Mouse (Mus musculus): ENCODE results near the gene Tecr. TPM values are rescaled to one million over a fixed set of nuclear protein-coding genes. Genes with fewer than 3 reads are reported as not detected.
"Not testable (repeated sequence)": the region's sequence is repeated elsewhere in the genome, so short reads cannot be mapped to it uniquely, and the experiment has no call there.

Gene Tecr
- polyA plus RNA-seq, 1 experiment, result 193 TPM

- Histone ChIP-seq H3K36me3 (ENCODE audit: control insufficient read depth, insufficient read depth) (peaks cover 12% of the 10 kb centered on the region), H3K79me2 (ENCODE audit: control insufficient read depth, insufficient read depth) (peaks cover 33% of the 10 kb centered on the region), H3K4me3 (ENCODE audit: insufficient read depth, poor library complexity, severe bottlenecking) (no peak overlapping the region), H3K79me3 (ENCODE audit: low read depth) (peaks cover 4% of the 10 kb centered on the region), H3ac (ENCODE audit: control insufficient read depth, insufficient read length, low read depth) (no peak overlapping the region), H3K27me3 (ENCODE audit: control insufficient read depth, insufficient read depth, insufficient read length) (no peaks in the 10 kb centered on the region)
- no peak for TF ChIP-seq CEBPB (IDR thresholded peaks at IDR 0.05; ENCODE audit: low read depth)
- no peak for TF ChIP-seq MYOD1 (IDR thresholded peaks at IDR 0.05; ENCODE audit: control insufficient read depth, insufficient read length, low read depth)
- TF ChIP-seq FOSL1 (IDR thresholded peaks at IDR 0.05; ENCODE audit: insufficient read depth, low read length, poor library complexity, severe bottlenecking), result no peak
- no peak for TF ChIP-seq MYOG (IDR thresholded peaks at IDR 0.05; ENCODE audit: control insufficient read depth, extremely low read depth, insufficient read length)
- TF ChIP-seq MAX (IDR thresholded peaks at IDR 0.05), result no peak
- no peak for TF ChIP-seq USF1 (IDR thresholded peaks at IDR 0.05; ENCODE audit: low read depth)
- no peak for TF ChIP-seq CTCF (IDR thresholded peaks at IDR 0.05; ENCODE audit: control insufficient read depth, insufficient read depth, insufficient read length)
These were observed 33.0 kb downstream of the Tecr start for GRCm38 (mm10) chr8:83574631-83575315.

GRCm38 (mm10) chr8:83573140-83573875 lies 34.5 kb downstream of the Tecr start:
- Histone ChIP-seq H3K27me3 (ENCODE audit: control insufficient read depth, insufficient read depth, insufficient read length) (no peaks in the 10 kb centered on the region), H3K4me3 (ENCODE audit: insufficient read depth, poor library complexity, severe bottlenecking) (no peak overlapping the region), H3K79me3 (ENCODE audit: low read depth) (peaks cover 7% of the 10 kb centered on the region), H3ac (ENCODE audit: control insufficient read depth, insufficient read length, low read depth) (no peak overlapping the region), H3K79me2 (ENCODE audit: control insufficient read depth, insufficient read depth) (peaks cover 43% of the 10 kb centered on the region), H3K36me3 (ENCODE audit: control insufficient read depth, insufficient read depth) (peaks cover 16% of the 10 kb centered on the region)
- TF ChIP-seq USF1 (IDR thresholded peaks at IDR 0.05; ENCODE audit: low read depth) (no peak), MYOG (IDR thresholded peaks at IDR 0.05; ENCODE audit: control insufficient read depth, extremely low read depth, insufficient read length) (no peak), MYOD1 (IDR thresholded peaks at IDR 0.05; ENCODE audit: control insufficient read depth, insufficient read length, low read depth) (no peak), CTCF (IDR thresholded peaks at IDR 0.05; ENCODE audit: control insufficient read depth, insufficient read depth, insufficient read length) (no peak), MAX (IDR thresholded peaks at IDR 0.05) (no peak), FOSL1 (IDR thresholded peaks at IDR 0.05; ENCODE audit: insufficient read depth, low read length, poor library complexity, severe bottlenecking) (no peak), CEBPB (IDR thresholded peaks at IDR 0.05; ENCODE audit: low read depth) (no peak)

- peaks cover 16% of the 10 kb centered on the region for H3K36me3 ChIP-seq (ENCODE audit: control insufficient read depth, insufficient read depth)
- peaks cover 13% of the 10 kb centered on the region for H3K79me3 ChIP-seq (ENCODE audit: low read depth)
- H3K4me3 ChIP-seq (ENCODE audit: insufficient read depth, poor library complexity, severe bottlenecking), result no peak overlapping the region
- no peaks in the 10 kb centered on the region for H3K27me3 ChIP-seq (ENCODE audit: control insufficient read depth, insufficient read depth, insufficient read length)
- H3ac ChIP-seq (ENCODE audit: control insufficient read depth, insufficient read length, low read depth), result no peak overlapping the region
- peaks cover 46% of the 10 kb centered on the region for H3K79me2 ChIP-seq (ENCODE audit: control insufficient read depth, insufficient read depth)
- TF ChIP-seq MAX (IDR thresholded peaks at IDR 0.05), result no peak
- TF ChIP-seq USF1 (IDR thresholded peaks at IDR 0.05; ENCODE audit: low read depth), result no peak
- TF ChIP-seq MYOG (IDR thresholded peaks at IDR 0.05; ENCODE audit: control insufficient read depth, extremely low read depth, insufficient read length), result no peak
- no peak for TF ChIP-seq MYOD1 (IDR thresholded peaks at IDR 0.05; ENCODE audit: control insufficient read depth, insufficient read length, low read depth)
- no peak for TF ChIP-seq CTCF (IDR thresholded peaks at IDR 0.05; ENCODE audit: control insufficient read depth, insufficient read depth, insufficient read length)
- TF ChIP-seq CEBPB (IDR thresholded peaks at IDR 0.05; ENCODE audit: low read depth), result no peak
- TF ChIP-seq FOSL1 (IDR thresholded peaks at IDR 0.05; ENCODE audit: insufficient read depth, low read length, poor library complexity, severe bottlenecking), result no peak
These were observed 35.4 kb downstream of the Tecr start for GRCm38 (mm10) chr8:83572246-83572812.

GRCm38 (mm10) chr8:83571791-83572190 lies 36.0 kb downstream of the Tecr start:
- Histone ChIP-seq H3K36me3 (ENCODE audit: control insufficient read depth, insufficient read depth) (peaks cover 16% of the 10 kb centered on the region), H3K79me2 (ENCODE audit: control insufficient read depth, insufficient read depth) (peaks cover 46% of the 10 kb centered on the region), H3ac (ENCODE audit: control insufficient read depth, insufficient read length, low read depth) (no peak overlapping the region), H3K79me3 (ENCODE audit: low read depth) (peaks cover 16% of the 10 kb centered on the region), H3K4me3 (ENCODE audit: insufficient read depth, poor library complexity, severe bottlenecking) (no peak overlapping the region), H3K27me3 (ENCODE audit: control insufficient read depth, insufficient read depth, insufficient read length) (no peaks in the 10 kb centered on the region)
- TF ChIP-seq USF1 (IDR thresholded peaks at IDR 0.05; ENCODE audit: low read depth) (no peak), MYOD1 (IDR thresholded peaks at IDR 0.05; ENCODE audit: control insufficient read depth, insufficient read length, low read depth) (no peak), CEBPB (IDR thresholded peaks at IDR 0.05; ENCODE audit: low read depth) (no peak), FOSL1 (IDR thresholded peaks at IDR 0.05; ENCODE audit: insufficient read depth, low read length, poor library complexity, severe bottlenecking) (no peak), MAX (IDR thresholded peaks at IDR 0.05) (no peak), MYOG (IDR thresholded peaks at IDR 0.05; ENCODE audit: control insufficient read depth, extremely low read depth, insufficient read length) (no peak), CTCF (IDR thresholded peaks at IDR 0.05; ENCODE audit: control insufficient read depth, insufficient read depth, insufficient read length) (no peak)

- Histone ChIP-seq H3K36me3 (ENCODE audit: control insufficient read depth, insufficient read depth) (peaks cover 16% of the 10 kb centered on the region), H3K79me3 (ENCODE audit: low read depth) (peaks cover 16% of the 10 kb centered on the region), H3K79me2 (ENCODE audit: control insufficient read depth, insufficient read depth) (peaks cover 40% of the 10 kb centered on the region)
- not testable (repeated sequence) for H3ac ChIP-seq (ENCODE audit: control insufficient read depth, insufficient read length, low read depth); H3K27me3 ChIP-seq (ENCODE audit: control insufficient read depth, insufficient read depth, insufficient read length); H3K4me3 ChIP-seq (ENCODE audit: insufficient read depth, poor library complexity, severe bottlenecking)
These were observed 36.8 kb downstream of the Tecr start for GRCm38 (mm10) chr8:83571001-83571340.
